Mouse (Mus musculus) forebrain, embryonic 16.5 days (tissue): Measurements from ENCODE around the gene Rhbg. TPM values are rescaled to one million over a fixed set of nuclear protein-coding genes. Genes with fewer than 3 reads are reported as not detected.

Experiments
- ATAC-seq: fragments of 200-750 bp; cut with Nextera tagmentation; 2 replicates; pipeline ENCODE4 v1.8.0; 2017; ENCODE audit warnings: mild to moderate bottlenecking, moderate library complexity
- H3K27ac ChIP-seq: fragments of 300-500 bp; sonication (generic); 2 replicates; pipeline ENCODE4 v1.5.1; 2014; ENCODE audit warnings: low read length, control low read depth
- H3K27me3 ChIP-seq: fragments of 300-500 bp; sonication (generic); replicated peaks from 2 replicates; pipeline ENCODE4 v1.6.1; 2014; ENCODE audit warnings: low read length; ENCODE audit not compliant: control insufficient read depth, insufficient read depth
- H3K36me3 ChIP-seq: fragments of 300-500 bp; sonication (generic); 2 replicates; pipeline ENCODE4 v1.6.1; 2014; ENCODE audit not compliant: control insufficient read depth, insufficient read depth
- H3K4me1 ChIP-seq: fragments of 300-500 bp; sonication (generic); replicated peaks from 2 replicates; pipeline ENCODE4 v1.6.1; 2014; ENCODE audit warnings: low read length; ENCODE audit not compliant: control insufficient read depth, insufficient read depth
- H3K4me2 ChIP-seq: fragments of 300-500 bp; sonication (generic); 2 replicates; pipeline ENCODE4 v1.6.1; 2014; ENCODE audit warnings: mild to moderate bottlenecking, low read length, control low read depth
- H3K4me3 ChIP-seq: fragments of 300-500 bp; sonication (generic); replicated peaks from 2 replicates; pipeline ENCODE4 v1.5.1; 2014; ENCODE audit warnings: mild to moderate bottlenecking, low read length, control low read depth
- H3K9ac ChIP-seq: fragments of 300-500 bp; sonication (generic); replicated peaks from 2 replicates; pipeline ENCODE4 v1.6.1; 2014; ENCODE audit warnings: low read depth, low read length, control low read depth
- H3K9me3 ChIP-seq: fragments of 300-500 bp; sonication (generic); 2 replicates; pipeline ENCODE4 v1.6.1; 2016; ENCODE audit warnings: low read length; ENCODE audit not compliant: control insufficient read depth
- WGBS: fragments of 180-500 bp; shearing (Covaris S2); extraction: QIAGEN DNeasy Blood & Tissue Kit; methylation state at CpG from one replicate; pipeline ENCODE4 v1.1.7; 2014; 5-methylcytosine and 5-hydroxymethylcytosine counted together
- polyA plus RNA-seq: library from polyadenylated mRNA; unstranded; fragments of >200 nt; fragmentation: Nextera tagmentation; extraction: Ambion mirVana; gene quantifications from 2 replicates; pipeline ENCODE4 v1.2.1, GENCODE M21; 2015

Rhbg gene
- polyA plus RNA-seq, 1 experiment from 2014 or later, result not detected

- ATAC-seq, result peak; percentile 64
- Histone ChIP-seq H3K4me2 (peak overlapping the region; percentile 22), H3K27ac (peak overlapping the region; percentile 67; the same call in 1 of the 2 replicates), H3K4me1 (peaks cover 61% of the 10 kb centered on the region), H3K27me3 (no peaks in the 10 kb centered on the region), H3K9me3 (no peaks in the 10 kb centered on the region), H3K9ac (peak overlapping the region; percentile 1; the same call in 1 of the 2 replicates), H3K4me3 (no peak overlapping the region), H3K36me3 (no peaks in the 10 kb centered on the region)
- WGBS, result under 1% methylated on average over 13 of the region's 13 CpGs
Observed at GRCm38 (mm10) chr3:88242531-88242930, 12.0 kb downstream of the Rhbg start.

GRCm38 (mm10) chr3:88241045-88241786 is 13.3 kb downstream of the Rhbg start:
- 1% methylated on average over 48 of the region's 48 CpGs for WGBS
- peak; percentile 5; the same call in 1 of the 2 replicates for ATAC-seq
- Histone ChIP-seq H3K36me3 (no peaks in the 10 kb centered on the region), H3K4me3 (peak overlapping the region; percentile 18), H3K9me3 (no peaks in the 10 kb centered on the region), H3K27ac (peak overlapping the region; percentile 67), H3K4me1 (peaks cover 74% of the 10 kb centered on the region), H3K9ac (peak overlapping the region; percentile 62), H3K27me3 (no peaks in the 10 kb centered on the region), H3K4me2 (peak overlapping the region; percentile 46)

GRCm38 (mm10) chr3:88239446-88239845 is 15.1 kb downstream of the Rhbg start:
- Histone ChIP-seq H3K9ac (peak overlapping the region; percentile 35), H3K9me3 (no peaks in the 10 kb centered on the region), H3K36me3 (no peaks in the 10 kb centered on the region), H3K27ac (peak overlapping the region; percentile 92), H3K27me3 (no peaks in the 10 kb centered on the region), H3K4me2 (no peak overlapping the region), H3K4me1 (peaks cover 75% of the 10 kb centered on the region), H3K4me3 (no peak overlapping the region)
- no peak for ATAC-seq
- WGBS, result 41% methylated on average over 4 of the region's 4 CpGs

- peak; percentile 80 for ATAC-seq
- WGBS, result 20% methylated on average over 8 of the region's 8 CpGs
- no peaks in the 10 kb centered on the region for H3K36me3 ChIP-seq
- peak overlapping the region; percentile 35 for H3K9ac ChIP-seq
- H3K27me3 ChIP-seq, result no peaks in the 10 kb centered on the region
- H3K27ac ChIP-seq, result peak overlapping the region; percentile 92
- peak overlapping the region; percentile 8; the same call in 1 of the 2 replicates for H3K4me2 ChIP-seq
- no peak overlapping the region for H3K4me3 ChIP-seq
- H3K4me1 ChIP-seq, result peaks cover 75% of the 10 kb centered on the region
- H3K9me3 ChIP-seq, result no peaks in the 10 kb centered on the region
Observed at GRCm38 (mm10) chr3:88238866-88239391, 15.6 kb downstream of the Rhbg start.

GRCm38 (mm10) chr3:88237556-88238194 is 16.8 kb downstream of the Rhbg start:
- no peaks in the 10 kb centered on the region for H3K27me3 ChIP-seq
- WGBS, result 11% methylated on average over 10 of the region's 10 CpGs

GRCm38 (mm10) chr3:88237161-88237555 is 17.4 kb downstream of the Rhbg start:
- H3K9ac ChIP-seq, result peak overlapping the region; percentile 4; the same call in 1 of the 2 replicates
- H3K27me3 ChIP-seq, result no peaks in the 10 kb centered on the region
- no peaks in the 10 kb centered on the region for H3K9me3 ChIP-seq
- no peak overlapping the region for H3K4me2 ChIP-seq
- no peaks in the 10 kb centered on the region for H3K36me3 ChIP-seq
- no peak overlapping the region for H3K4me3 ChIP-seq
- H3K27ac ChIP-seq, result peak overlapping the region; percentile 92
- peaks cover 79% of the 10 kb centered on the region for H3K4me1 ChIP-seq
- 5% methylated on average over 6 of the region's 6 CpGs for WGBS
- no peak for ATAC-seq

More at GRCm38 (mm10) chr3:88237556-88238194, 16.8 kb downstream of the Rhbg start:
- Histone ChIP-seq H3K4me1 (peaks cover 78% of the 10 kb centered on the region), H3K4me2 (no peak overlapping the region), H3K4me3 (no peak overlapping the region), H3K9ac (peak overlapping the region; percentile 31), H3K36me3 (no peaks in the 10 kb centered on the region), H3K27ac (peak overlapping the region; percentile 92), H3K9me3 (no peaks in the 10 kb centered on the region)
- ATAC-seq, result no peak

GRCm38 (mm10) chr3:88235616-88236015 is 18.9 kb downstream of the Rhbg start:
- no peaks in the 10 kb centered on the region for H3K36me3 ChIP-seq
- no peak overlapping the region for H3K4me2 ChIP-seq
- no peak overlapping the region for H3K9ac ChIP-seq
- 30% methylated on average over 2 of the region's 2 CpGs for WGBS
- no peaks in the 10 kb centered on the region for H3K27me3 ChIP-seq
- peaks cover 79% of the 10 kb centered on the region for H3K4me1 ChIP-seq
- H3K9me3 ChIP-seq, result no peaks in the 10 kb centered on the region
- H3K27ac ChIP-seq, result peak overlapping the region; percentile 24
- H3K4me3 ChIP-seq, result no peak overlapping the region
- ATAC-seq, result no peak

GRCm38 (mm10) chr3:88235216-88235615 is 19.3 kb downstream of the Rhbg start:
- Histone ChIP-seq H3K9ac (no peak overlapping the region), H3K4me2 (no peak overlapping the region), H3K4me1 (peaks cover 79% of the 10 kb centered on the region), H3K27ac (no peak overlapping the region; the same call in 1 of the 2 replicates), H3K4me3 (no peak overlapping the region), H3K36me3 (peaks cover under 1% of the 10 kb centered on the region; the same call in 1 of the 2 replicates), H3K9me3 (no peaks in the 10 kb centered on the region), H3K27me3 (no peaks in the 10 kb centered on the region)
- 2% methylated on average over 3 of the region's 3 CpGs for WGBS
- no peak for ATAC-seq

- no peak for ATAC-seq
- WGBS, result 37% methylated on average over 8 of the region's 8 CpGs
- Histone ChIP-seq H3K36me3 (peaks cover 10% of the 10 kb centered on the region), H3K9ac (no peak overlapping the region; the same call in 1 of the 2 replicates), H3K4me1 (peaks cover 81% of the 10 kb centered on the region), H3K4me3 (no peak overlapping the region), H3K9me3 (no peaks in the 10 kb centered on the region), H3K4me2 (no peak overlapping the region), H3K27ac (peak overlapping the region; percentile 100), H3K27me3 (no peaks in the 10 kb centered on the region)
Observed at GRCm38 (mm10) chr3:88234041-88234440, 20.5 kb downstream of the Rhbg start.
